ENCODE assay signal across 8 mouse cellular contexts in genomic region chr9:21163086-21164050, GRCm38 (mm10). TPM values are rescaled to one million over a fixed set of nuclear protein-coding genes. Genes with fewer than 3 reads are reported as not detected.
DNase-seq lines count a peak whose midpoint lies in the region; ATAC-seq and TF ChIP-seq lines count a peak whose summit lies in the region.
"Had no signal": no experiment of that assay in that cellular context is flagged by ENCODE, and none has a peak within 500 bp of the region (broad histone marks: within the 10 kb centered on the region; RNA-seq: fewer than 3 reads in every experiment).

No protein-coding gene starts in this region.

- TF ChIP-seq EP300 in MEL (IDR thresholded peaks at IDR 0.05; ENCODE audit: low read depth in 1 of 2, low read length in 2 of 2), result no peak
- no peak for TF ChIP-seq EP300 in liver, postnatal 0 days (IDR thresholded peaks at IDR 0.05; ENCODE audit: low read depth)

- H3K9me3 ChIP-seq in kidney, embryonic 15.5 days (replicated peaks), result no peaks in the 10 kb centered on the region
- H3K9me3 ChIP-seq in MEL (replicated peaks; ENCODE audit: insufficient read depth, low read length), result no peaks in the 10 kb centered on the region
- no peaks in the 10 kb centered on the region for H3K9me3 ChIP-seq in liver, postnatal 0 days (ENCODE audit: low read length)

- no peak for TF ChIP-seq POLR2A in MEL (IDR thresholded peaks at IDR 0.05; ENCODE audit: control insufficient read depth in 1 of 2, insufficient read depth in 1 of 2, low read depth in 1 of 2, low read length in 2 of 2, poor library complexity in 1 of 2)
- TF ChIP-seq POLR2A in cortical plate, adult 2 months (IDR thresholded peaks at IDR 0.05; ENCODE audit: extremely low read depth, insufficient read depth, low read length), result no peak

- no peak overlapping the region for H3K27ac ChIP-seq in kidney, embryonic 15.5 days
- H3K27ac ChIP-seq in MEL (ENCODE audit: control insufficient read depth, low read depth, low read length), result no peak overlapping the region
- peak overlapping the region; percentile 72 for H3K27ac ChIP-seq in cortical plate, adult 2 months (ENCODE audit: insufficient read depth, low read length)
- H3K27ac ChIP-seq in liver, postnatal 0 days (ENCODE audit: low read depth), result no peak overlapping the region

- H3K4me3 ChIP-seq in kidney, embryonic 15.5 days (replicated peaks), result peak overlapping the region; percentile 59; the same call in 1 of the 2 replicates
- H3K4me3 ChIP-seq in MEL (ENCODE audit: control insufficient read depth in 1 of 2, insufficient read depth in 1 of 2, low read depth in 2 of 2, low read length in 2 of 2), result peak overlapping the region; percentile 40 to 50; a peak in 3 of 4 replicates
- peak overlapping the region; percentile 28 for H3K4me3 ChIP-seq in cortical plate, adult 2 months (ENCODE audit: insufficient read depth, low read length)
- peak overlapping the region; percentile 14; the same call in 1 of the 2 replicates for H3K4me3 ChIP-seq in liver, postnatal 0 days (ENCODE audit: low read depth, low read length)

- H3K36me3 ChIP-seq in kidney, embryonic 15.5 days, result no peaks in the 10 kb centered on the region
- peaks cover 0 to 17% of the 10 kb centered on the region in 2 experiments; a peak in 2 of 4 replicates for H3K36me3 ChIP-seq in MEL (ENCODE audit: control insufficient read depth in 1 of 2, insufficient read depth in 2 of 2, low read length in 2 of 2)
- no peaks in the 10 kb centered on the region for H3K36me3 ChIP-seq in liver, postnatal 0 days (replicated peaks; ENCODE audit: insufficient read depth, low read length)

- H3K9ac ChIP-seq in kidney, embryonic 15.5 days, result no peak overlapping the region
- peak overlapping the region; percentile 56 for H3K9ac ChIP-seq in MEL (ENCODE audit: control insufficient read depth, low read depth, low read length, poor library complexity, severe bottlenecking)
- no peak overlapping the region for H3K9ac ChIP-seq in liver, postnatal 0 days (replicated peaks)

- H3K4me1 ChIP-seq in kidney, embryonic 15.5 days, result peaks cover 55% of the 10 kb centered on the region
- H3K4me1 ChIP-seq in MEL (ENCODE audit: control insufficient read depth in 1 of 2, insufficient read depth in 2 of 2, low read length in 2 of 2), result peaks cover 14 to 34% of the 10 kb centered on the region in 2 experiments
- peaks cover 1% of the 10 kb centered on the region; the same call in 1 of the 2 replicates for H3K4me1 ChIP-seq in cortical plate, adult 2 months (ENCODE audit: control insufficient read depth, insufficient read depth, low read length)
- peaks cover 33% of the 10 kb centered on the region for H3K4me1 ChIP-seq in liver, postnatal 0 days (ENCODE audit: insufficient read depth)

- 35% methylated on average over 11 of the region's 11 CpGs for WGBS in kidney, embryonic 15.5 days
- 44% methylated on average over 10 of the region's 11 CpGs for WGBS in liver, postnatal 0 days (ENCODE audit: insufficient replicate concordance)

- TF ChIP-seq CTCF in MEL (IDR thresholded peaks at IDR 0.05 in 2 of 3, conservative IDR thresholded peaks at IDR 0.05 in 1 of 3; ENCODE audit: control insufficient read depth in 1 of 3, insufficient read depth in 1 of 3, low read depth in 2 of 3, low read length in 3 of 3, poor library complexity in 1 of 3, severe bottlenecking in 1 of 3), result no peak
- no peak for TF ChIP-seq CTCF in cortical plate, adult 2 months (IDR thresholded peaks at IDR 0.05; ENCODE audit: extremely low read depth, insufficient read depth, low read length)
- TF ChIP-seq CTCF in liver, postnatal 0 days (IDR thresholded peaks at IDR 0.05; ENCODE audit: low read depth), result no peak

- H3K27me3 ChIP-seq in kidney, embryonic 15.5 days, result peaks cover 53% of the 10 kb centered on the region
- no peaks in the 10 kb centered on the region for H3K27me3 ChIP-seq in MEL (ENCODE audit: control insufficient read depth in 1 of 2, insufficient read depth in 2 of 2, low read length in 2 of 2)
- peaks cover 42% of the 10 kb centered on the region for H3K27me3 ChIP-seq in liver, postnatal 0 days (ENCODE audit: insufficient read depth, low read length)

- ATAC-seq in kidney, embryonic 15.5 days (replicated peaks; ENCODE audit: low FRiP score), result no peak
- ATAC-seq in liver, postnatal 0 days, result no peak
- ATAC-seq: activated CD4-positive, CD25-positive, alpha-beta regulatory T cell, adult 4 months had no signal

- DNase-seq in kidney, adult 18-20 months, result no peak
- DNase-seq in MEL (ENCODE audit: low read depth, low spot score), result peak; percentile 72
- no peak for DNase-seq in liver, postnatal 0 days
- DNase-seq in urinary bladder, postnatal 10 days (ENCODE audit: low spot score), result no peak
- no peak for DNase-seq in cerebellum, postnatal 36 days

- peak overlapping the region; percentile 97 for H3K4me2 ChIP-seq in kidney, embryonic 15.5 days
- 0 out of 2 replicates have a peak overlapping the region, but pooled peaks have one; percentile 39 for H3K4me2 ChIP-seq in liver, postnatal 0 days (ENCODE audit: low read depth, low read length)

- H3K79me2 ChIP-seq in MEL (ENCODE audit: control insufficient read depth, insufficient read depth, low read length, poor library complexity), result peaks cover 18% of the 10 kb centered on the region

- TF ChIP-seq RAD21 in MEL (IDR thresholded peaks at IDR 0.05; ENCODE audit: low read depth, low read length), result no peak

TF ChIP-seq in MEL, 35 proteins besides CTCF, POLR2A, EP300 and RAD21:
- TF ChIP-seq SIN3A (IDR thresholded peaks at IDR 0.05; ENCODE audit: low read length) (no peak), TBP (IDR thresholded peaks at IDR 0.05; ENCODE audit: low read depth, low read length) (peak; percentile 91)

RNA-seq across cellular contexts. Expression of gene Pde4a, which starts 2.1 kb away (rescaled TPM):
- 12.6 and 12.7 TPM in 2 replicates for polyA plus RNA-seq in kidney, embryonic 15.5 days (2015; fragmentation: Nextera tagmentation; extraction: Ambion mirVana)
- total RNA-seq in MEL (2012; rRNA removed), result 13.8 and 16.6 TPM in 2 replicates
- polyA plus RNA-seq in MEL (2012; ENCODE audit: insufficient read depth in 1 of 2, insufficient read length in 2 of 2, low read depth in 1 of 2, low replicate concordance in 2 of 2, missing spikeins in 1 of 2), result 10 to 100 TPM; 45.6 to 53.9 TPM
- 77.0 and 80.1 TPM in 2 replicates for polyA plus RNA-seq in cortical plate, adult 2 months (2012; rRNA removed)
- polyA plus RNA-seq in liver, postnatal 0 days (2015; fragmentation: Nextera tagmentation; extraction: Ambion mirVana), result 1.4 and 1.5 TPM in 2 replicates

RNA-seq across cellular contexts. Expression of gene Cdc37, which starts 13.6 kb away (rescaled TPM):
- polyA plus RNA-seq in kidney, embryonic 15.5 days (2015; fragmentation: Nextera tagmentation; extraction: Ambion mirVana), result 332 and 351 TPM in 2 replicates
- 751 and 779 TPM in 2 replicates for total RNA-seq in MEL (2012; rRNA removed)
- 1,000 to 10,000 TPM in 1 of 2 experiments, 100 to 1,000 TPM in 1; 914 to 1,631 TPM for polyA plus RNA-seq in MEL (2012; ENCODE audit: insufficient read depth in 1 of 2, insufficient read length in 2 of 2, low read depth in 1 of 2, low replicate concordance in 2 of 2, missing spikeins in 1 of 2)
- polyA plus RNA-seq in cortical plate, adult 2 months (2012; rRNA removed), result 158 and 168 TPM in 2 replicates
- polyA plus RNA-seq in liver, postnatal 0 days (2015; fragmentation: Nextera tagmentation; extraction: Ambion mirVana), result 81.1 and 84.1 TPM in 2 replicates

RNA-seq across cellular contexts. Expression of gene Tyk2, which starts 32.3 kb away (rescaled TPM):
- 12.7 and 15.5 TPM in 2 replicates for polyA plus RNA-seq in kidney, embryonic 15.5 days (2015; fragmentation: Nextera tagmentation; extraction: Ambion mirVana)
- total RNA-seq in MEL (2012; rRNA removed), result 43.8 and 45.6 TPM in 2 replicates
- polyA plus RNA-seq in MEL (2012; ENCODE audit: insufficient read depth in 1 of 2, insufficient read length in 2 of 2, low read depth in 1 of 2, low replicate concordance in 2 of 2, missing spikeins in 1 of 2), result 10 to 100 TPM in 1 of 2 experiments, not detected in 1; 63.3 TPM
- polyA plus RNA-seq in cortical plate, adult 2 months (2012; rRNA removed), result 16.4 and 18.6 TPM in 2 replicates
- polyA plus RNA-seq in liver, postnatal 0 days (2015; fragmentation: Nextera tagmentation; extraction: Ambion mirVana), result 4.5 and 5.4 TPM in 2 replicates
